Mouse (Mus musculus) common myeloid progenitor, adult 5-6 weeks (primary cell): ENCODE results near the gene Rnf225. TPM values are rescaled to one million over a fixed set of nuclear protein-coding genes. Genes with fewer than 3 reads are reported as not detected.
"Not testable (repeated sequence)": the region's sequence is repeated elsewhere in the genome, so short reads cannot be mapped to it uniquely, and the experiment has no call there.

Source experiments
- ATAC-seq: replicated peaks from 2 replicates; pipeline ENCODE4 v1.8.0; 2016; ENCODE audit warnings: low read depth, mild to moderate bottlenecking, moderate TSS enrichment, inconsistent platforms; ENCODE audit not compliant: poor library complexity, severe bottlenecking
- total RNA-seq: library from RNA; stranded (forward); fragments of 200-1000, 187-1606 nt; gene quantifications from 2 replicates; pipeline ENCODE4 v1.2.3, GENCODE M21; 2017

Gene Rnf225
- total RNA-seq, 1 experiment from 2014 or later: 0.55 TPM

GRCm38 (mm10) chr7:12926316-12926715, 900 bp upstream of the Rnf225 start:
- no peak for ATAC-seq

- ATAC-seq: peak; percentile 50
Observed at GRCm38 (mm10) chr7:12927693-12928589, 725 bp downstream of the Rnf225 start.

GRCm38 (mm10) chr7:12933615-12934140, 6.5 kb downstream of the Rnf225 start:
- no peak for ATAC-seq

- ATAC-seq: no peak
Observed at GRCm38 (mm10) chr7:12934808-12935207, 7.6 kb downstream of the Rnf225 start.

GRCm38 (mm10) chr7:12937254-12937803, 10.1 kb downstream of the Rnf225 start:
- not testable (repeated sequence) for ATAC-seq

- no peak for ATAC-seq
Observed at GRCm38 (mm10) chr7:12940599-12940998, 13.4 kb downstream of the Rnf225 start.

GRCm38 (mm10) chr7:12943488-12943887, 16.3 kb downstream of the Rnf225 start:
- peak; percentile 96 for ATAC-seq

GRCm38 (mm10) chr7:12949032-12949871, 22.0 kb downstream of the Rnf225 start:
- ATAC-seq: peak; percentile 93

- peak; percentile 43 for ATAC-seq
Observed at GRCm38 (mm10) chr7:12949872-12950229, 22.6 kb downstream of the Rnf225 start.

- ATAC-seq: peak; percentile 92
Observed at GRCm38 (mm10) chr7:12954896-12955295, 27.7 kb downstream of the Rnf225 start.

GRCm38 (mm10) chr7:12957511-12957910, 30.3 kb downstream of the Rnf225 start:
- ATAC-seq: no peak

GRCm38 (mm10) chr7:12958948-12959347, 31.7 kb downstream of the Rnf225 start:
- no peak for ATAC-seq

GRCm38 (mm10) chr7:12959718-12960117, 32.5 kb downstream of the Rnf225 start:
- no peak for ATAC-seq

- peak; percentile 70 for ATAC-seq
Observed at GRCm38 (mm10) chr7:12961511-12962141, 34.4 kb downstream of the Rnf225 start.

GRCm38 (mm10) chr7:12965678-12966091, 38.5 kb downstream of the Rnf225 start, which contains the start of gene Zfp324:
Zfp324 (plus strand) TSS chr7:12965838.
- peak; percentile 85 for ATAC-seq

GRCm38 (mm10) chr7:12966104-12966845, 39.1 kb downstream of the Rnf225 start:
- ATAC-seq: peak; percentile 34

GRCm38 (mm10) chr7:12970906-12971305, 43.7 kb downstream of the Rnf225 start:
- no peak for ATAC-seq

GRCm38 (mm10) chr7:12977682-12978389, 50.6 kb downstream of the Rnf225 start, which contains the start of gene Zfp446:
Zfp446 (plus strand) TSS chr7:12977848.
- ATAC-seq: peak; percentile 95
